Mouse (Mus musculus) heart, postnatal 10 days (tissue): ENCODE results near the gene Tpgs1. TPM values are rescaled to one million over a fixed set of nuclear protein-coding genes. Genes with fewer than 3 reads are reported as not detected.
A peak's percentile ranks its signal among the peaks of the same experiment; 100 is the strongest.

Experiments
- DNase-seq, 2 experiments: peaks; one replicate each; pipeline ENCODE4 v3.0.0; 2021
- intact Hi-C: fragments of 180-260 bp; cut with DNase I; formaldehyde crosslinking; loops from one replicate; pipeline ENCODE4 v1.15.1; 2025
- total RNA-seq, 2 experiments: library from RNA; stranded (reverse); gene quantifications; 2 replicates each; pipeline ENCODE4 v1.2.3; 2021

Gene Tpgs1
- total RNA-seq, 2 experiments from 2014 or later, result 24.3 to 24.4 TPM

- no peak for DNase-seq
- intact Hi-C loops, result no loop called here
Observed at GRCm38 (mm10) chr10:79666493-79666892, 2.7 kb upstream of the Tpgs1 start.

GRCm38 (mm10) chr10:79668076-79668475, 1.1 kb upstream of the Tpgs1 start:
- no peak for DNase-seq
- intact Hi-C loops, result no loop called here

GRCm38 (mm10) chr10:79669576-79670057, 448 bp downstream of the Tpgs1 start:
- peak; percentile 78 to 79 for DNase-seq
- intact Hi-C loops, result no loop called here

- intact Hi-C loops, result no loop called here
- no peak for DNase-seq
Observed at GRCm38 (mm10) chr10:79670071-79670888, 1.1 kb downstream of the Tpgs1 start.

GRCm38 (mm10) chr10:79671396-79672087, 2.4 kb downstream of the Tpgs1 start:
- no peak for DNase-seq
- intact Hi-C loops, result no loop called here

GRCm38 (mm10) chr10:79672088-79672455, 2.9 kb downstream of the Tpgs1 start:
- intact Hi-C loops, result no loop called here

GRCm38 (mm10) chr10:79673054-79673453, 3.9 kb downstream of the Tpgs1 start:
- DNase-seq, result no peak
- intact Hi-C loops, result no loop called here

More at GRCm38 (mm10) chr10:79672088-79672455, 2.9 kb downstream of the Tpgs1 start:
- no peak for DNase-seq

GRCm38 (mm10) chr10:79675346-79676035, 6.3 kb downstream of the Tpgs1 start:
- intact Hi-C loops, result no loop called here

GRCm38 (mm10) chr10:79680606-79681495, 11.7 kb downstream of the Tpgs1 start:
- intact Hi-C loops, result no loop called here
- peak in 1 of 2 experiments; percentile 32 for DNase-seq

More at GRCm38 (mm10) chr10:79675346-79676035, 6.3 kb downstream of the Tpgs1 start:
- no peak for DNase-seq

- peak; percentile 99 to 100 for DNase-seq
- intact Hi-C loops, result no loop called here
Observed at GRCm38 (mm10) chr10:79681591-79682245, 12.5 kb downstream of the Tpgs1 start, which contains the start of gene Cdc34. Gene Cdc34 (plus strand): TSS chr10:79682195.

GRCm38 (mm10) chr10:79682551-79682915, 13.4 kb downstream of the Tpgs1 start:
- intact Hi-C loops, result no loop called here
- no peak for DNase-seq

- peak; percentile 82 to 83 for DNase-seq
- intact Hi-C loops, result no loop called here
Observed at GRCm38 (mm10) chr10:79682916-79683582, 13.9 kb downstream of the Tpgs1 start.

GRCm38 (mm10) chr10:79683726-79684640, 14.8 kb downstream of the Tpgs1 start:
- peak; percentile 75 to 82 for DNase-seq
- intact Hi-C loops, result no loop called here

- DNase-seq, result no peak
- intact Hi-C loops, result no loop called here
Observed at GRCm38 (mm10) chr10:79684770-79685600, 15.8 kb downstream of the Tpgs1 start.

GRCm38 (mm10) chr10:79686219-79686618, 17.1 kb downstream of the Tpgs1 start:
- no peak for DNase-seq
- intact Hi-C loops, result no loop called here

GRCm38 (mm10) chr10:79686691-79687090, 17.5 kb downstream of the Tpgs1 start:
- peak; percentile 66 to 72 for DNase-seq
- intact Hi-C loops, result no loop called here

- DNase-seq, result no peak
Observed at GRCm38 (mm10) chr10:79687513-79687912, 18.3 kb downstream of the Tpgs1 start.

More at GRCm38 (mm10) chr10:79687513-79687912, 18.3 kb downstream of the Tpgs1 start:
- intact Hi-C loops, result no loop called here
